Mouse (Mus musculus) midbrain, embryonic 10.5 days (tissue): ENCODE results near the gene Psat1. TPM values are rescaled to one million over a fixed set of nuclear protein-coding genes. Genes with fewer than 3 reads are reported as not detected.

Experiments used
- DNase-seq: peaks from one replicate; pipeline ENCODE4 v3.0.0-alpha.2; 2017; ENCODE audit warnings: low spot score
- H3K27ac ChIP-seq: fragments of 300-500 bp; sonication (generic); replicated peaks from 2 replicates; pipeline ENCODE4 v1.5.1; 2016; ENCODE audit warnings: mild to moderate bottlenecking
- H3K27me3 ChIP-seq: fragments of 300-500 bp; sonication (generic); 2 replicates; pipeline ENCODE4 v1.6.1; 2016; ENCODE audit warnings: low read depth, mild to moderate bottlenecking; ENCODE audit not compliant: poor library complexity, severe bottlenecking
- H3K36me3 ChIP-seq: fragments of 300-500 bp; sonication (generic); 2 replicates; pipeline ENCODE4 v1.6.1; 2016; ENCODE audit warnings: mild to moderate bottlenecking, moderate library complexity
- H3K4me1 ChIP-seq: fragments of 300-500 bp; sonication (generic); 2 replicates; pipeline ENCODE4 v1.6.1; 2016
- H3K4me3 ChIP-seq: fragments of 300-500 bp; sonication (generic); 2 replicates; pipeline ENCODE4 v1.5.1; 2016; ENCODE audit warnings: mild to moderate bottlenecking, moderate library complexity
- H3K9me3 ChIP-seq: fragments of 300-500 bp; sonication (generic); replicated peaks from 2 replicates; pipeline ENCODE4 v1.6.1; 2016; ENCODE audit warnings: mild to moderate bottlenecking
- WGBS: fragments of 180-500 bp; shearing (Covaris S2); methylation state at CpG from one replicate; pipeline ENCODE4 v1.1.7; 2016; 5-methylcytosine and 5-hydroxymethylcytosine counted together
- polyA plus RNA-seq: library from polyadenylated mRNA; unstranded; fragments of >200 nt; fragmentation: Nextera tagmentation; extraction: Ambion mirVana; gene quantifications from 2 replicates; pipeline ENCODE4 v1.2.1, GENCODE M21; 2016

The Psat1 gene
- polyA plus RNA-seq, 1 experiment from 2014 or later, result 129 TPM

GRCm38 (mm10) chr19:15950225-15950624 is 3.1 kb upstream of the Psat1 start:
- H3K27ac ChIP-seq, result no peak overlapping the region
- 87% methylated on average over 3 of the region's 3 CpGs for WGBS
- peaks cover 15% of the 10 kb centered on the region for H3K36me3 ChIP-seq
- H3K4me3 ChIP-seq, result no peak overlapping the region
- H3K4me1 ChIP-seq, result no peaks in the 10 kb centered on the region
- no peaks in the 10 kb centered on the region; the same call in 1 of the 2 replicates for H3K9me3 ChIP-seq
- no peaks in the 10 kb centered on the region for H3K27me3 ChIP-seq
- DNase-seq, result no peak

GRCm38 (mm10) chr19:15948867-15949266 is 1.7 kb upstream of the Psat1 start:
- no peak for DNase-seq
- H3K27me3 ChIP-seq, result no peaks in the 10 kb centered on the region
- no peak overlapping the region for H3K27ac ChIP-seq
- H3K9me3 ChIP-seq, result no peaks in the 10 kb centered on the region; the same call in 1 of the 2 replicates
- 84% methylated on average over 1 of the region's 1 CpGs for WGBS
- no peak overlapping the region for H3K4me3 ChIP-seq
- no peaks in the 10 kb centered on the region for H3K4me1 ChIP-seq
- H3K36me3 ChIP-seq, result 0 out of 2 replicates have a peak, but pooled peaks cover 6% of the 10 kb centered on the region

- no peak for DNase-seq
- Histone ChIP-seq H3K4me1 (no peaks in the 10 kb centered on the region), H3K4me3 (no peak overlapping the region), H3K36me3 (0 out of 2 replicates have a peak, but pooled peaks cover 3% of the 10 kb centered on the region), H3K9me3 (no peaks in the 10 kb centered on the region; the same call in 1 of the 2 replicates), H3K27ac (no peak overlapping the region), H3K27me3 (no peaks in the 10 kb centered on the region)
- WGBS, result 91% methylated on average over 7 of the region's 7 CpGs
These were observed 1.3 kb upstream of the Psat1 start for GRCm38 (mm10) chr19:15948426-15948825.

GRCm38 (mm10) chr19:15946663-15947062 is 474 bp downstream of the Psat1 start:
- Histone ChIP-seq H3K4me3 (no peak overlapping the region), H3K9me3 (no peaks in the 10 kb centered on the region; the same call in 1 of the 2 replicates), H3K4me1 (peaks cover 7% of the 10 kb centered on the region), H3K36me3 (no peaks in the 10 kb centered on the region), H3K27ac (no peak overlapping the region), H3K27me3 (no peaks in the 10 kb centered on the region)
- 71% methylated on average over 10 of the region's 10 CpGs for WGBS
- DNase-seq, result no peak

GRCm38 (mm10) chr19:15943117-15943423 is 4.1 kb downstream of the Psat1 start:
- H3K27me3 ChIP-seq, result no peaks in the 10 kb centered on the region
- H3K4me3 ChIP-seq, result no peak overlapping the region
- peaks cover 7% of the 10 kb centered on the region for H3K4me1 ChIP-seq
- H3K9me3 ChIP-seq, result no peaks in the 10 kb centered on the region; the same call in 1 of the 2 replicates
- WGBS, result 71% methylated on average over 7 of the region's 7 CpGs
- no peak overlapping the region for H3K27ac ChIP-seq
- no peaks in the 10 kb centered on the region for H3K36me3 ChIP-seq
- DNase-seq, result no peak

- H3K9me3 ChIP-seq, result no peaks in the 10 kb centered on the region; the same call in 1 of the 2 replicates
- H3K4me1 ChIP-seq, result peaks cover 7% of the 10 kb centered on the region
- H3K4me3 ChIP-seq, result no peak overlapping the region
- WGBS, result 52% methylated on average over 11 of the region's 11 CpGs
- H3K36me3 ChIP-seq, result no peaks in the 10 kb centered on the region
- no peaks in the 10 kb centered on the region for H3K27me3 ChIP-seq
- H3K27ac ChIP-seq, result no peak overlapping the region
- DNase-seq, result no peak
These were observed 4.6 kb downstream of the Psat1 start for GRCm38 (mm10) chr19:15942421-15943116.

- no peaks in the 10 kb centered on the region; the same call in 1 of the 2 replicates for H3K9me3 ChIP-seq
- no peak overlapping the region for H3K27ac ChIP-seq
- no peak overlapping the region for H3K4me3 ChIP-seq
- H3K4me1 ChIP-seq, result peaks cover 7% of the 10 kb centered on the region
- H3K27me3 ChIP-seq, result no peaks in the 10 kb centered on the region
- H3K36me3 ChIP-seq, result no peaks in the 10 kb centered on the region
- DNase-seq, result no peak
- WGBS, result 82% methylated on average over 8 of the region's 8 CpGs
These were observed 5.7 kb downstream of the Psat1 start for GRCm38 (mm10) chr19:15941399-15941798.

- WGBS, result 31% methylated on average over 4 of the region's 4 CpGs
- Histone ChIP-seq H3K4me3 (peak overlapping the region; percentile 81), H3K36me3 (peaks cover 2% of the 10 kb centered on the region; the same call in 1 of the 2 replicates), H3K9me3 (no peaks in the 10 kb centered on the region), H3K27me3 (peaks cover 12% of the 10 kb centered on the region), H3K27ac (peak overlapping the region; percentile 88), H3K4me1 (peaks cover 30% of the 10 kb centered on the region)
- no peak for DNase-seq
These were observed 21.5 kb downstream of the Psat1 start for GRCm38 (mm10) chr19:15925719-15926045.

GRCm38 (mm10) chr19:15924866-15925718 is 22.0 kb downstream of the Psat1 start:
- peaks cover 30% of the 10 kb centered on the region for H3K4me1 ChIP-seq
- H3K9me3 ChIP-seq, result no peaks in the 10 kb centered on the region
- H3K4me3 ChIP-seq, result peak overlapping the region; percentile 81
- H3K27ac ChIP-seq, result peak overlapping the region; percentile 88
- peaks cover 8% of the 10 kb centered on the region for H3K36me3 ChIP-seq
- DNase-seq, result peak; percentile 93
- H3K27me3 ChIP-seq, result peaks cover 12% of the 10 kb centered on the region
- WGBS, result 2% methylated on average over 43 of the region's 43 CpGs

GRCm38 (mm10) chr19:15924181-15924865 is 22.8 kb downstream of the Psat1 start:
- WGBS, result under 1% methylated on average over 46 of the region's 46 CpGs
- H3K9me3 ChIP-seq, result no peaks in the 10 kb centered on the region
- peaks cover 14% of the 10 kb centered on the region for H3K36me3 ChIP-seq
- DNase-seq, result peak; percentile 58
- peak overlapping the region; percentile 88 for H3K27ac ChIP-seq
- H3K27me3 ChIP-seq, result peaks cover 12% of the 10 kb centered on the region
- peaks cover 30% of the 10 kb centered on the region for H3K4me1 ChIP-seq
- H3K4me3 ChIP-seq, result peak overlapping the region; percentile 81

- Histone ChIP-seq H3K36me3 (peaks cover 23% of the 10 kb centered on the region), H3K4me3 (peak overlapping the region; percentile 81), H3K27ac (peak overlapping the region; percentile 88; the same call in 1 of the 2 replicates), H3K4me1 (peaks cover 30% of the 10 kb centered on the region), H3K27me3 (peaks cover 12% of the 10 kb centered on the region), H3K9me3 (no peaks in the 10 kb centered on the region)
- 51% methylated on average over 9 of the region's 9 CpGs for WGBS
- DNase-seq, result peak; percentile 25
These were observed 23.7 kb downstream of the Psat1 start for GRCm38 (mm10) chr19:15923426-15923825.

GRCm38 (mm10) chr19:15919336-15919735 is 27.8 kb downstream of the Psat1 start:
- Histone ChIP-seq H3K27ac (no peak overlapping the region), H3K4me1 (peaks cover 19% of the 10 kb centered on the region), H3K27me3 (no peaks in the 10 kb centered on the region), H3K36me3 (peaks cover 62% of the 10 kb centered on the region), H3K9me3 (no peaks in the 10 kb centered on the region), H3K4me3 (no peak overlapping the region)
- no peak for DNase-seq
- 94% methylated on average over 7 of the region's 7 CpGs for WGBS
